Mouse (Mus musculus) megakaryocyte, embryonic 14.5 days (primary cell): ENCODE measurements around the gene Vamp5.

ENCODE experiments used
- FLI1 ChIP-seq: IDR thresholded peaks from 2 replicates; pipeline ENCODE4 v1.6.1; 2012; ENCODE audit warnings: low read length, inconsistent platforms, mixed read lengths
- GATA1 ChIP-seq: IDR thresholded peaks from 3 replicates; pipeline ENCODE4 v1.6.1; 2012; ENCODE audit warnings: mixed read lengths, low read length, inconsistent platforms, borderline replicate concordance

- TF ChIP-seq GATA1 (no peak), FLI1 (no peak)
These were observed 40.6 kb upstream of the Vamp5 start for GRCm38 (mm10) chr6:72420901-72421300.
